Mouse (Mus musculus): Measurements from ENCODE around the gene Polg.

GRCm38 (mm10) chr7:79425804-79426203 is 40.4 kb downstream of the Polg start:
- TF ChIP-seq CTCF (IDR thresholded peaks at IDR 0.05; ENCODE audit: low read depth, low read length) (no peak), TAL1 (conservative IDR thresholded peaks at IDR 0.05; ENCODE audit: low read depth, low read length) (no peak)
